Mouse (Mus musculus): Measurements from ENCODE around the gene Nsf. TPM values are rescaled to one million over a fixed set of nuclear protein-coding genes. Genes with fewer than 3 reads are reported as not detected.

The Nsf gene
- polyA plus RNA-seq, 1 experiment = 60.4 TPM

- peak overlapping the region; percentile 9; the same call in 1 of the 2 replicates for H3K27ac ChIP-seq (ENCODE audit: insufficient read depth, low read length)
- TF ChIP-seq EP300 (IDR thresholded peaks at IDR 0.05; ENCODE audit: insufficient read depth, low read depth, low read length) = 0 out of 2 replicates have a peak, but pooled peaks have one; percentile 11
- no peak for TF ChIP-seq POLR2A (IDR thresholded peaks at IDR 0.05; ENCODE audit: insufficient read depth, low read length)
- H3K9me3 ChIP-seq (replicated peaks; ENCODE audit: control insufficient read depth, insufficient read depth, low read length, poor library complexity, severe bottlenecking) = no peaks in the 10 kb centered on the region
- no peaks in the 10 kb centered on the region for H3K27me3 ChIP-seq (ENCODE audit: control insufficient read depth, insufficient read depth, low read length, poor library complexity, severe bottlenecking)
- H3K36me3 ChIP-seq (ENCODE audit: control insufficient read depth, insufficient read depth, low read length, poor library complexity, severe bottlenecking) = peaks cover 11% of the 10 kb centered on the region
- H3K9ac ChIP-seq (ENCODE audit: low read depth, poor library complexity, severe bottlenecking) = no peak overlapping the region
- H3K4me1 ChIP-seq (ENCODE audit: control insufficient read depth, insufficient read depth, low read length) = peaks cover 1% of the 10 kb centered on the region
- H3K4me3 ChIP-seq (ENCODE audit: low read depth, low read length) = no peak overlapping the region
Observed at GRCm38 (mm10) chr11:103828866-103829265, 125.0 kb downstream of the Nsf start.

- TF ChIP-seq CTCF (IDR thresholded peaks at IDR 0.05; ENCODE audit: low read depth, low read length) (no peak), EP300 (IDR thresholded peaks at IDR 0.05; ENCODE audit: insufficient read depth, low read depth, low read length) (no peak), POLR2A (IDR thresholded peaks at IDR 0.05; ENCODE audit: insufficient read depth, low read length) (no peak)
- H3K36me3 ChIP-seq (ENCODE audit: control insufficient read depth, insufficient read depth, low read length, poor library complexity, severe bottlenecking) = peaks cover 11% of the 10 kb centered on the region
Observed at GRCm38 (mm10) chr11:103827201-103827600, 126.7 kb downstream of the Nsf start.

GRCm38 (mm10) chr11:103816719-103817118 is 137.1 kb downstream of the Nsf start:
- H3K4me1 ChIP-seq (ENCODE audit: control insufficient read depth, insufficient read depth, low read length) = peaks cover 1% of the 10 kb centered on the region
- no peaks in the 10 kb centered on the region for H3K36me3 ChIP-seq (ENCODE audit: control insufficient read depth, insufficient read depth, low read length, poor library complexity, severe bottlenecking)
- H3K27me3 ChIP-seq (ENCODE audit: control insufficient read depth, insufficient read depth, low read length, poor library complexity, severe bottlenecking) = no peaks in the 10 kb centered on the region
- no peaks in the 10 kb centered on the region for H3K9me3 ChIP-seq (replicated peaks; ENCODE audit: control insufficient read depth, insufficient read depth, low read length, poor library complexity, severe bottlenecking)
- no peak overlapping the region for H3K4me3 ChIP-seq (ENCODE audit: low read depth, low read length)
- H3K9ac ChIP-seq (ENCODE audit: low read depth, poor library complexity, severe bottlenecking) = no peak overlapping the region
- no peak overlapping the region for H3K27ac ChIP-seq (ENCODE audit: insufficient read depth, low read length)
- TF ChIP-seq POLR2A (IDR thresholded peaks at IDR 0.05; ENCODE audit: insufficient read depth, low read length) = no peak
- no peak for TF ChIP-seq EP300 (IDR thresholded peaks at IDR 0.05; ENCODE audit: insufficient read depth, low read depth, low read length)

More at GRCm38 (mm10) chr11:103827201-103827600, 126.7 kb downstream of the Nsf start:
- Histone ChIP-seq H3K27ac (ENCODE audit: insufficient read depth, low read length) (no peak overlapping the region), H3K4me3 (ENCODE audit: low read depth, low read length) (no peak overlapping the region), H3K9ac (ENCODE audit: low read depth, poor library complexity, severe bottlenecking) (no peak overlapping the region), H3K4me1 (ENCODE audit: control insufficient read depth, insufficient read depth, low read length) (peaks cover 1% of the 10 kb centered on the region), H3K9me3 (replicated peaks; ENCODE audit: control insufficient read depth, insufficient read depth, low read length, poor library complexity, severe bottlenecking) (no peaks in the 10 kb centered on the region), H3K27me3 (ENCODE audit: control insufficient read depth, insufficient read depth, low read length, poor library complexity, severe bottlenecking) (no peaks in the 10 kb centered on the region)

- Histone ChIP-seq H3K27me3 (ENCODE audit: control insufficient read depth, insufficient read depth, low read length, poor library complexity, severe bottlenecking) (no peaks in the 10 kb centered on the region), H3K9ac (ENCODE audit: low read depth, poor library complexity, severe bottlenecking) (no peak overlapping the region), H3K36me3 (ENCODE audit: control insufficient read depth, insufficient read depth, low read length, poor library complexity, severe bottlenecking) (no peaks in the 10 kb centered on the region)
Observed at GRCm38 (mm10) chr11:103815986-103816385, 137.9 kb downstream of the Nsf start.

GRCm38 (mm10) chr11:103814808-103815207 is 139.0 kb downstream of the Nsf start:
- H3K4me1 ChIP-seq (ENCODE audit: control insufficient read depth, insufficient read depth, low read length) = peaks cover 3% of the 10 kb centered on the region
- H3K9ac ChIP-seq (ENCODE audit: low read depth, poor library complexity, severe bottlenecking) = no peak overlapping the region
- no peak overlapping the region for H3K4me3 ChIP-seq (ENCODE audit: low read depth, low read length)
- no peaks in the 10 kb centered on the region for H3K36me3 ChIP-seq (ENCODE audit: control insufficient read depth, insufficient read depth, low read length, poor library complexity, severe bottlenecking)
- no peak for TF ChIP-seq CTCF (IDR thresholded peaks at IDR 0.05; ENCODE audit: low read depth, low read length)
- no peak for TF ChIP-seq POLR2A (IDR thresholded peaks at IDR 0.05; ENCODE audit: insufficient read depth, low read length)
- H3K9me3 ChIP-seq (replicated peaks; ENCODE audit: control insufficient read depth, insufficient read depth, low read length, poor library complexity, severe bottlenecking) = no peaks in the 10 kb centered on the region
- no peak overlapping the region for H3K27ac ChIP-seq (ENCODE audit: insufficient read depth, low read length)
- peaks cover 8% of the 10 kb centered on the region for H3K27me3 ChIP-seq (ENCODE audit: control insufficient read depth, insufficient read depth, low read length, poor library complexity, severe bottlenecking)

More at GRCm38 (mm10) chr11:103815986-103816385, 137.9 kb downstream of the Nsf start:
- Histone ChIP-seq H3K27ac (ENCODE audit: insufficient read depth, low read length) (no peak overlapping the region), H3K9me3 (replicated peaks; ENCODE audit: control insufficient read depth, insufficient read depth, low read length, poor library complexity, severe bottlenecking) (no peaks in the 10 kb centered on the region), H3K4me1 (ENCODE audit: control insufficient read depth, insufficient read depth, low read length) (peaks cover 1% of the 10 kb centered on the region), H3K4me3 (ENCODE audit: low read depth, low read length) (no peak overlapping the region)
- TF ChIP-seq EP300 (IDR thresholded peaks at IDR 0.05; ENCODE audit: insufficient read depth, low read depth, low read length) (no peak), CTCF (IDR thresholded peaks at IDR 0.05; ENCODE audit: low read depth, low read length) (no peak), POLR2A (IDR thresholded peaks at IDR 0.05; ENCODE audit: insufficient read depth, low read length) (no peak)

GRCm38 (mm10) chr11:103811246-103811645 is 142.6 kb downstream of the Nsf start:
- peaks cover 2% of the 10 kb centered on the region for H3K4me1 ChIP-seq (ENCODE audit: control insufficient read depth, insufficient read depth, low read length)
- TF ChIP-seq EP300 (IDR thresholded peaks at IDR 0.05; ENCODE audit: insufficient read depth, low read depth, low read length) = no peak
- no peak for TF ChIP-seq CTCF (IDR thresholded peaks at IDR 0.05; ENCODE audit: low read depth, low read length)
- no peak for TF ChIP-seq POLR2A (IDR thresholded peaks at IDR 0.05; ENCODE audit: insufficient read depth, low read length)
- H3K36me3 ChIP-seq (ENCODE audit: control insufficient read depth, insufficient read depth, low read length, poor library complexity, severe bottlenecking) = no peaks in the 10 kb centered on the region
- H3K27ac ChIP-seq (ENCODE audit: insufficient read depth, low read length) = no peak overlapping the region
- H3K9ac ChIP-seq (ENCODE audit: low read depth, poor library complexity, severe bottlenecking) = no peak overlapping the region
- H3K9me3 ChIP-seq (replicated peaks; ENCODE audit: control insufficient read depth, insufficient read depth, low read length, poor library complexity, severe bottlenecking) = no peaks in the 10 kb centered on the region
- peaks cover 15% of the 10 kb centered on the region for H3K27me3 ChIP-seq (ENCODE audit: control insufficient read depth, insufficient read depth, low read length, poor library complexity, severe bottlenecking)
- H3K4me3 ChIP-seq (ENCODE audit: low read depth, low read length) = no peak overlapping the region

Measured in ES-Bruce4 (cell line).